Mouse (Mus musculus) heart, embryonic 16.5 days (tissue): ENCODE measurements around the gene Dclk2. TPM values are rescaled to one million over a fixed set of nuclear protein-coding genes. Genes with fewer than 3 reads are reported as not detected.

Experiments used
- ATAC-seq: fragments of 200-750 bp; cut with Nextera tagmentation; replicated peaks from 2 replicates; pipeline ENCODE4 v1.8.0; 2017; ENCODE audit warnings: moderate number of reproducible peaks; ENCODE audit not compliant: insufficient read depth, low FRiP score; ENCODE audit errors: extremely low read depth
- H3K27ac ChIP-seq: fragments of 300-500 bp; sonication (generic); 2 replicates; pipeline ENCODE4 v1.5.1; 2014; ENCODE audit warnings: mild to moderate bottlenecking, low read length, control low read depth, moderate library complexity
- H3K27me3 ChIP-seq: fragments of 300-500 bp; sonication (generic); 2 replicates; pipeline ENCODE4 v1.6.1; 2014; ENCODE audit warnings: low read length, mixed read lengths; ENCODE audit not compliant: control insufficient read depth, insufficient read depth
- H3K36me3 ChIP-seq: fragments of 300-500 bp; sonication (generic); 2 replicates; pipeline ENCODE4 v1.6.1; 2014; ENCODE audit not compliant: control insufficient read depth, insufficient read depth
- H3K4me1 ChIP-seq: fragments of 300-500 bp; sonication (generic); 2 replicates; pipeline ENCODE4 v1.6.1; 2014; ENCODE audit warnings: low read length, mixed read lengths; ENCODE audit not compliant: control insufficient read depth, insufficient read depth
- H3K4me2 ChIP-seq: fragments of 300-500 bp; sonication (generic); 2 replicates; pipeline ENCODE4 v1.6.1; 2014; ENCODE audit warnings: low read depth, mild to moderate bottlenecking, control low read depth, low read length
- H3K4me3 ChIP-seq: fragments of 300-500 bp; sonication (generic); 2 replicates; pipeline ENCODE4 v1.5.1; 2014; ENCODE audit warnings: mild to moderate bottlenecking, control low read depth, low read length
- H3K9ac ChIP-seq: fragments of 300-500 bp; sonication (generic); 2 replicates; pipeline ENCODE4 v1.6.1; 2014; ENCODE audit warnings: low read length, control low read depth
- H3K9me3 ChIP-seq: fragments of 300-500 bp; sonication (generic); replicated peaks from 2 replicates; pipeline ENCODE4 v1.6.1; 2016; ENCODE audit warnings: low read length; ENCODE audit not compliant: control insufficient read depth
- WGBS: fragments of 180-500 bp; shearing (Covaris S2); extraction: QIAGEN DNeasy Blood & Tissue Kit; methylation state at CpG from one replicate; pipeline ENCODE4 v1.1.7; 2014; 5-methylcytosine and 5-hydroxymethylcytosine counted together
- polyA plus RNA-seq: library from polyadenylated mRNA; unstranded; fragments of >200 nt; fragmentation: Nextera tagmentation; extraction: Ambion mirVana; gene quantifications from 2 replicates; pipeline ENCODE4 v1.2.1, GENCODE M21; 2015

The Dclk2 gene
- polyA plus RNA-seq, 1 experiment from 2014 or later, result 4.5 TPM

GRCm38 (mm10) chr3:86873092-86873600 is 47.5 kb downstream of the Dclk2 start:
- ATAC-seq, result no peak
- H3K4me1 ChIP-seq, result peaks cover 6% of the 10 kb centered on the region
- H3K27me3 ChIP-seq, result no peaks in the 10 kb centered on the region
- no peaks in the 10 kb centered on the region for H3K36me3 ChIP-seq
- H3K4me2 ChIP-seq, result no peak overlapping the region
- no peak overlapping the region for H3K9ac ChIP-seq
- no peak overlapping the region for H3K4me3 ChIP-seq
- no peak overlapping the region for H3K27ac ChIP-seq
- no peaks in the 10 kb centered on the region for H3K9me3 ChIP-seq
- 80% methylated on average over 6 of the region's 6 CpGs for WGBS

- H3K9me3 ChIP-seq, result no peaks in the 10 kb centered on the region
- H3K4me3 ChIP-seq, result no peak overlapping the region
- peaks cover 6% of the 10 kb centered on the region for H3K4me1 ChIP-seq
- no peaks in the 10 kb centered on the region for H3K36me3 ChIP-seq
- no peak overlapping the region for H3K9ac ChIP-seq
- no peaks in the 10 kb centered on the region for H3K27me3 ChIP-seq
- no peak overlapping the region for H3K27ac ChIP-seq
- ATAC-seq, result no peak
- WGBS, result 78% methylated on average over 6 of the region's 6 CpGs
- no peak overlapping the region for H3K4me2 ChIP-seq
These were observed 49.7 kb downstream of the Dclk2 start for GRCm38 (mm10) chr3:86870952-86871351.

GRCm38 (mm10) chr3:86870411-86870810 is 50.2 kb downstream of the Dclk2 start:
- H3K4me2 ChIP-seq, result no peak overlapping the region
- H3K36me3 ChIP-seq, result no peaks in the 10 kb centered on the region
- no peaks in the 10 kb centered on the region for H3K9me3 ChIP-seq
- no peak overlapping the region for H3K9ac ChIP-seq
- no peak overlapping the region for H3K27ac ChIP-seq
- 50% methylated on average over 3 of the region's 3 CpGs for WGBS
- ATAC-seq, result no peak
- H3K4me1 ChIP-seq, result peaks cover 6% of the 10 kb centered on the region
- no peak overlapping the region for H3K4me3 ChIP-seq
- H3K27me3 ChIP-seq, result no peaks in the 10 kb centered on the region

- Histone ChIP-seq H3K27me3 (no peaks in the 10 kb centered on the region), H3K36me3 (no peaks in the 10 kb centered on the region), H3K4me1 (peaks cover 6% of the 10 kb centered on the region), H3K9me3 (no peaks in the 10 kb centered on the region), H3K27ac (no peak overlapping the region), H3K9ac (no peak overlapping the region), H3K4me2 (no peak overlapping the region), H3K4me3 (no peak overlapping the region)
- 38% methylated on average over 3 of the region's 3 CpGs for WGBS
- peak; percentile 45 for ATAC-seq
These were observed 51.9 kb downstream of the Dclk2 start for GRCm38 (mm10) chr3:86868721-86869120.

- H3K4me3 ChIP-seq, result no peak overlapping the region
- no peak overlapping the region for H3K9ac ChIP-seq
- no peak for ATAC-seq
- 35% methylated on average over 10 of the region's 10 CpGs for WGBS
- H3K27me3 ChIP-seq, result no peaks in the 10 kb centered on the region
- H3K4me1 ChIP-seq, result peaks cover 3% of the 10 kb centered on the region
- H3K36me3 ChIP-seq, result no peaks in the 10 kb centered on the region
- H3K9me3 ChIP-seq, result no peaks in the 10 kb centered on the region
- no peak overlapping the region for H3K4me2 ChIP-seq
- H3K27ac ChIP-seq, result no peak overlapping the region
These were observed 57.2 kb downstream of the Dclk2 start for GRCm38 (mm10) chr3:86863327-86864008.

GRCm38 (mm10) chr3:86862939-86863311 is 57.7 kb downstream of the Dclk2 start:
- Histone ChIP-seq H3K9me3 (no peaks in the 10 kb centered on the region), H3K9ac (no peak overlapping the region), H3K27me3 (no peaks in the 10 kb centered on the region), H3K4me1 (no peaks in the 10 kb centered on the region), H3K4me2 (no peak overlapping the region), H3K4me3 (no peak overlapping the region), H3K36me3 (no peaks in the 10 kb centered on the region), H3K27ac (no peak overlapping the region)
- 31% methylated on average over 3 of the region's 3 CpGs for WGBS
- ATAC-seq, result no peak

GRCm38 (mm10) chr3:86862245-86862938 is 58.3 kb downstream of the Dclk2 start:
- H3K27me3 ChIP-seq, result no peaks in the 10 kb centered on the region
- no peaks in the 10 kb centered on the region for H3K9me3 ChIP-seq
- no peak overlapping the region for H3K27ac ChIP-seq
- no peak overlapping the region for H3K9ac ChIP-seq
- no peaks in the 10 kb centered on the region for H3K4me1 ChIP-seq
- WGBS, result 72% methylated on average over 10 of the region's 10 CpGs
- no peak overlapping the region for H3K4me2 ChIP-seq
- H3K36me3 ChIP-seq, result no peaks in the 10 kb centered on the region
- no peak for ATAC-seq
- H3K4me3 ChIP-seq, result no peak overlapping the region

GRCm38 (mm10) chr3:86859791-86860190 is 60.9 kb downstream of the Dclk2 start:
- Histone ChIP-seq H3K9ac (no peak overlapping the region), H3K9me3 (no peaks in the 10 kb centered on the region), H3K27me3 (no peaks in the 10 kb centered on the region), H3K27ac (no peak overlapping the region), H3K36me3 (no peaks in the 10 kb centered on the region), H3K4me3 (no peak overlapping the region), H3K4me1 (peaks cover 2% of the 10 kb centered on the region; the same call in 1 of the 2 replicates), H3K4me2 (no peak overlapping the region)
- ATAC-seq, result no peak
- 86% methylated on average over 2 of the region's 2 CpGs for WGBS

GRCm38 (mm10) chr3:86858699-86859098 is 62.0 kb downstream of the Dclk2 start:
- no peak for ATAC-seq
- Histone ChIP-seq H3K4me2 (no peak overlapping the region), H3K27me3 (no peaks in the 10 kb centered on the region), H3K9ac (no peak overlapping the region), H3K9me3 (no peaks in the 10 kb centered on the region), H3K36me3 (no peaks in the 10 kb centered on the region), H3K27ac (no peak overlapping the region), H3K4me3 (no peak overlapping the region), H3K4me1 (peaks cover 2% of the 10 kb centered on the region; the same call in 1 of the 2 replicates)
- 93% methylated on average over 5 of the region's 5 CpGs for WGBS
